8 mouse cellular contexts compared by ENCODE assay signal in genomic region chr6:49073304-49074116, GRCm38 (mm10). TPM values are rescaled to one million over a fixed set of nuclear protein-coding genes. Genes with fewer than 3 reads are reported as not detected.
DNase-seq lines count a peak whose midpoint lies in the region; ATAC-seq lines count a peak whose summit lies in the region.

Gene Malsu1, plus strand, starts transcription at chr6:49073795.

- H3K4me3 ChIP-seq in hindbrain, embryonic 15.5 days: peak within 1 kb of the TSS; percentile 94

- peak within 1 kb of the TSS; percentile 93 for H3K9ac ChIP-seq in hindbrain, embryonic 15.5 days

- H3K4me2 ChIP-seq in hindbrain, embryonic 15.5 days: peak within 1 kb of the TSS; percentile 71

- H3K36me3 ChIP-seq in hindbrain, embryonic 15.5 days: no peaks in the 10 kb centered on the region

- H3K4me1 ChIP-seq in hindbrain, embryonic 15.5 days (replicated peaks): peaks cover 30% of the 10 kb centered on the region

- H3K27me3 ChIP-seq in hindbrain, embryonic 15.5 days: 0 out of 2 replicates have a peak, but pooled peaks cover 3% of the 10 kb centered on the region

- H3K27ac ChIP-seq in hindbrain, embryonic 15.5 days (replicated peaks): peak within 1 kb of the TSS; percentile 89

- no peaks in the 10 kb centered on the region for H3K9me3 ChIP-seq in hindbrain, embryonic 15.5 days

- DNase-seq in T-cell, adult 2 months (ENCODE audit: low spot score): peak; percentile 90
- peak; percentile 93 to 96 for DNase-seq in cerebellum, postnatal 36 days
- DNase-seq in frontal cortex, postnatal 36 days (ENCODE audit: low spot score in 2 of 2): peak; percentile 96 to 98
- peak; percentile 90 for DNase-seq in left cerebral cortex, adult 11 months (ENCODE audit: low spot score)
- peak; percentile 95 to 96 for DNase-seq in lung, postnatal 4 days
- peak; percentile 87 for DNase-seq in retina, postnatal 7 days (ENCODE audit: low read depth, low spot score)
- peak; percentile 88 for DNase-seq in urinary bladder, adult 2 months (ENCODE audit: low spot score)

- WGBS in hindbrain, embryonic 15.5 days: under 1% methylated on average over 49 of the region's 49 CpGs

- ATAC-seq in hindbrain, embryonic 15.5 days (ENCODE audit: low FRiP score, low read depth): peak; percentile 98

RNA-seq across cellular contexts. Expression of gene Malsu1, which starts in this region (rescaled TPM):
- 62.1 and 68.5 TPM in 2 replicates for polyA plus RNA-seq in hindbrain, embryonic 15.5 days (2015; fragmentation: Nextera tagmentation; extraction: Ambion mirVana)
- polyA plus RNA-seq in urinary bladder, adult 2 months (2012; rRNA removed): 29.2 and 31.8 TPM in 2 replicates

Comparison
In these comparisons a context has a peak if more than half of its experiments do, and no peak if none do; other contexts are left out.
1. Peak in every context shown above with its lines: DNase-seq, ATAC-seq, H3K4me3 ChIP-seq and H3K27ac ChIP-seq.